Mouse (Mus musculus) adrenal gland, adult 18-20 months (tissue): Measurements from ENCODE around the gene Olfr248. TPM values are rescaled to one million over a fixed set of nuclear protein-coding genes. Genes with fewer than 3 reads are reported as not detected.
"Not testable (repeated sequence)": the region's sequence is repeated elsewhere in the genome, so short reads cannot be mapped to it uniquely, and the experiment has no call there.

Experiments used
- DNase-seq, 2 experiments: peaks; one replicate each; pipeline ENCODE4 v3.0.0; 2021 to 2022; ENCODE audit warnings: low spot score in 2 of 2
- long read RNA-seq, 2 experiments: library from polyadenylated mRNA; stranded (forward); transcript quantifications; one replicate each; pipeline ENCODE4 v2.0.0; 2021
- total RNA-seq, 2 experiments: library from RNA; stranded (reverse); gene quantifications; 1 replicate in 1 of 2; 2 replicates in 1 of 2; pipeline ENCODE4 v1.2.3; 2021

Gene Olfr248
- not detected for total RNA-seq
- long read RNA-seq, experiment 1: 0 reads
- long read RNA-seq, experiment 2: 0 reads

- DNase-seq: no peak
Observed at GRCm38 (mm10) chr1:174390746-174391145, at the start of gene Olfr248. Gene Olfr248, plus strand, starts transcription at chr1:174391046.

- DNase-seq: not testable (repeated sequence)
Observed at GRCm38 (mm10) chr1:174353636-174354035, 37.2 kb upstream of the Olfr248 start.

GRCm38 (mm10) chr1:174354640-174355039 is 36.2 kb upstream of the Olfr248 start:
- no peak for DNase-seq

- no peak for DNase-seq
Observed at GRCm38 (mm10) chr1:174364882-174365451, 25.9 kb upstream of the Olfr248 start, which contains the start of gene Olfr417. Gene Olfr417, plus strand, starts transcription at chr1:174365122.

GRCm38 (mm10) chr1:174373799-174374198 is 17.0 kb upstream of the Olfr248 start:
- DNase-seq: no peak

- DNase-seq: no peak
Observed at GRCm38 (mm10) chr1:174422959-174423358, 32.1 kb downstream of the Olfr248 start.

GRCm38 (mm10) chr1:174423764-174424163 is 32.9 kb downstream of the Olfr248 start, which contains the start of gene Olfr414:
Gene Olfr414, plus strand, starts transcription at chr1:174424064.
- no peak for DNase-seq

- DNase-seq: no peak
Observed at GRCm38 (mm10) chr1:174426180-174426986, 35.5 kb downstream of the Olfr248 start.

GRCm38 (mm10) chr1:174427402-174427801 is 36.6 kb downstream of the Olfr248 start:
- DNase-seq: no peak

- DNase-seq: no peak
Observed at GRCm38 (mm10) chr1:174428407-174428806, 37.6 kb downstream of the Olfr248 start.

- no peak for DNase-seq
Observed at GRCm38 (mm10) chr1:174434121-174434520, 43.3 kb downstream of the Olfr248 start.

Other genes starting within 250 kb of the Olfr248 start
- gene Olfr420, start 235.4 kb upstream of the Olfr248 start, total RNA-seq: not detected
- under 1 TPM; 0.23 to 0.67 TPM for gene Spta1, start 218.3 kb upstream of the Olfr248 start, total RNA-seq
- gene Olfr419, start 139.0 kb upstream of the Olfr248 start, total RNA-seq: not detected
- not detected for gene Mptx1, start 60.5 kb upstream of the Olfr248 start, total RNA-seq
- gene Olfr417, start 25.9 kb upstream of the Olfr248 start, total RNA-seq: not detected
- not detected for gene Olfr414, start 33.0 kb downstream of the Olfr248 start, total RNA-seq
- not detected for gene Olfr220, start 51.0 kb downstream of the Olfr248 start, total RNA-seq
- 1 to 10 TPM; 5.0 to 5.9 TPM for gene Fmn2, start 110.8 kb downstream of the Olfr248 start, total RNA-seq